Mouse (Mus musculus) embryonic stem cell, embryonic (primary cell): ENCODE data around the gene Atm.

ENCODE experiments used
- CTCF ChIA-PET, 4 experiments: fragments of 300-600 bp in 2 of 4; fragments of 350-600 bp in 2 of 4; sonication (Branson Sonifier 250); formaldehyde crosslinking; loops; one replicate each; lab custom pipeline; 2022; ENCODE audit warnings: inconsistent platforms in 2 of 4; lab: Charles Lee
- POLR2A ChIA-PET, 4 experiments: fragments of 300-600 bp in 2 of 4; fragments of 350-600 bp in 2 of 4; sonication (Branson Sonifier 250); formaldehyde crosslinking; loops; one replicate each; lab custom pipeline; 2022; ENCODE audit warnings: antibody characterized with exemption in 4 of 4, inconsistent platforms in 1 of 4; lab: Charles Lee

The Atm gene

GRCm38 (mm10) chr9:53390136-53390535 is 146.4 kb downstream of the Atm start:
- POLR2A ChIA-PET, result interaction anchor here in 2 of 4 experiments (0.9 to 1.7 kb wide), 3 partner anchors 8 to 15 kb away, joined by 3 to 5 read pairs (median 3); no protein-coding TSS in a partner anchor
- CTCF ChIA-PET, result no interaction called here
